Mouse (Mus musculus): Measurements from ENCODE around the gene Borcs7. TPM values are rescaled to one million over a fixed set of nuclear protein-coding genes. Genes with fewer than 3 reads are reported as not detected.

The Borcs7 gene
- 10.2 and 12.0 TPM in 2 replicates for polyA plus RNA-seq (2015; fragmentation: Nextera tagmentation; extraction: Ambion mirVana)

GRCm38 (mm10) chr19:46689460-46690372 is at the start of gene Borcs7:
Gene Borcs7 (plus strand): TSS chr19:46689906.

GRCm38 (mm10) chr19:46672766-46673418 is 16.8 kb upstream of the Borcs7 start, which contains the start of gene Cyp17a1:
Gene Cyp17a1 (minus strand): TSS chr19:46673172.

GRCm38 (mm10) chr19:46707296-46708151 is 17.8 kb downstream of the Borcs7 start, which contains the start of gene As3mt:
Gene As3mt (plus strand): TSS chr19:46707458.

Other genes with a start within 250 kb of the Borcs7 start
- 15.5 and 16.0 TPM in 2 replicates for gene Trim8, start 188.2 kb upstream of the Borcs7 start, polyA plus RNA-seq (2015; fragmentation: Nextera tagmentation; extraction: Ambion mirVana)
- gene Arl3, start 116.7 kb upstream of the Borcs7 start, polyA plus RNA-seq (2015; fragmentation: Nextera tagmentation; extraction: Ambion mirVana) = 22.2 and 24.3 TPM in 2 replicates
- 7.1 and 9.3 TPM in 2 replicates for gene Sfxn2, start 116.5 kb upstream of the Borcs7 start, polyA plus RNA-seq (2015; fragmentation: Nextera tagmentation; extraction: Ambion mirVana)
- 20.5 and 23.1 TPM in 2 replicates for gene Wbp1l, start 90.8 kb upstream of the Borcs7 start, polyA plus RNA-seq (2015; fragmentation: Nextera tagmentation; extraction: Ambion mirVana)
- not detected in 2 replicates for gene Cyp17a1, start 16.7 kb upstream of the Borcs7 start, polyA plus RNA-seq (2015; fragmentation: Nextera tagmentation; extraction: Ambion mirVana)
- gene As3mt, start 17.6 kb downstream of the Borcs7 start, polyA plus RNA-seq (2015; fragmentation: Nextera tagmentation; extraction: Ambion mirVana) = 9.5 and 11.6 TPM in 2 replicates
- gene Cnnm2, start 71.7 kb downstream of the Borcs7 start, polyA plus RNA-seq (2015; fragmentation: Nextera tagmentation; extraction: Ambion mirVana) = 3.8 and 4.3 TPM in 2 replicates

Measured in spleen, postnatal 0 days (tissue).